Mouse (Mus musculus) kidney, postnatal 25 days (tissue): ENCODE data around the gene Ugt1a9.

Experiments
- DNase-seq, 2 experiments: peaks; one replicate each; pipeline ENCODE4 v3.0.0; 2021; ENCODE audit warnings: mixed read lengths in 2 of 2

Gene Ugt1a9

GRCm38 (mm10) chr1:88260114-88260513 lies 189.5 kb downstream of the Ugt1a9 start:
- DNase-seq = peak; percentile 77 to 90

- peak in 1 of 2 experiments; percentile 50 for DNase-seq
Observed at GRCm38 (mm10) chr1:88260604-88261377, 190.2 kb downstream of the Ugt1a9 start.

- peak in 1 of 2 experiments; percentile 63 for DNase-seq
Observed at GRCm38 (mm10) chr1:88261706-88262105, 191.1 kb downstream of the Ugt1a9 start.

GRCm38 (mm10) chr1:88262255-88262654 lies 191.7 kb downstream of the Ugt1a9 start:
- peak; percentile 80 to 87 for DNase-seq

GRCm38 (mm10) chr1:88262961-88263360 lies 192.4 kb downstream of the Ugt1a9 start:
- peak in 1 of 2 experiments; percentile 69 for DNase-seq

- no peak for DNase-seq
Observed at GRCm38 (mm10) chr1:88263778-88264177, 193.2 kb downstream of the Ugt1a9 start.

GRCm38 (mm10) chr1:88264237-88264868 lies 193.8 kb downstream of the Ugt1a9 start:
- no peak for DNase-seq

- no peak for DNase-seq
Observed at GRCm38 (mm10) chr1:88264869-88265240, 194.3 kb downstream of the Ugt1a9 start.

GRCm38 (mm10) chr1:88266123-88266522 lies 195.5 kb downstream of the Ugt1a9 start:
- DNase-seq = no peak

GRCm38 (mm10) chr1:88267489-88267888 lies 196.9 kb downstream of the Ugt1a9 start:
- no peak for DNase-seq

GRCm38 (mm10) chr1:88268070-88268469 lies 197.5 kb downstream of the Ugt1a9 start:
- DNase-seq = no peak
